Mouse (Mus musculus) heart, adult 18-20 months (tissue): Measurements from ENCODE around the gene Ppp1r1c. TPM values are rescaled to one million over a fixed set of nuclear protein-coding genes. Genes with fewer than 3 reads are reported as not detected.
A peak's percentile ranks its signal among the peaks of the same experiment; 100 is the strongest.

Experiments
- DNase-seq, 2 experiments: peaks; one replicate each; pipeline ENCODE4 v3.0.0; 2021 to 2022; ENCODE audit warnings: mixed read lengths in 1 of 2
- long read RNA-seq, 2 experiments: library from polyadenylated mRNA; stranded (forward); transcript quantifications; one replicate each; pipeline ENCODE4 v2.0.0; 2021
- total RNA-seq, 2 experiments: library from RNA; stranded (reverse); gene quantifications; 2 replicates each; pipeline ENCODE4 v1.2.3; 2021

Ppp1r1c gene
- total RNA-seq, result 1 to 10 TPM in 1 of 2 experiments, under 1 TPM in 1; 0.51 to 1.1 TPM
- long read RNA-seq, experiment 1, partial matches to known transcripts, result 0 of 1 reads
- long read RNA-seq, experiment 1, other reads (novel, unspliced or antisense), result 0 of 1 reads
- long read RNA-seq, experiment 2, result 0 reads

DNA sequence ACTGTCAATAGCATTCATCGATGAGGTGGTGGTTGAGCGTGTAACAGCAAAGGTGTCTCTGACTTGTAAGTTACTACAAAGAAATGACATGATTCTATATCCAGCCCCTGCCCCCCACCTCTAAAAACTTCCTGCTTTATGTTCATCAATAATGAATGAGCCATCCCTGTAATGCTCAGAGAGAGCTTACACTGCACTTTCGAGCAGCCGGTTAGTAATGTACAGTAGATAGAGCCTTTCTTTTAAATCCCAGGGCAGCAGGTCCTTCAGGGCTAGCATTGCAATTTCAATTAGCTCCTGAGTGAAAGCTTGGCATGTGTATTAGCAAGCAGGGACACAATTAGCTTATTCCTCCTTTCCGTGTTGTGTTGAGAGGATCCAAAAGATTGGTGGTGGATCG lies at the start of gene Ppp1r1c:
Ppp1r1c (plus strand) TSS at position 206 of the 400 bp plus-strand sequence.
- no peak for DNase-seq

DNA sequence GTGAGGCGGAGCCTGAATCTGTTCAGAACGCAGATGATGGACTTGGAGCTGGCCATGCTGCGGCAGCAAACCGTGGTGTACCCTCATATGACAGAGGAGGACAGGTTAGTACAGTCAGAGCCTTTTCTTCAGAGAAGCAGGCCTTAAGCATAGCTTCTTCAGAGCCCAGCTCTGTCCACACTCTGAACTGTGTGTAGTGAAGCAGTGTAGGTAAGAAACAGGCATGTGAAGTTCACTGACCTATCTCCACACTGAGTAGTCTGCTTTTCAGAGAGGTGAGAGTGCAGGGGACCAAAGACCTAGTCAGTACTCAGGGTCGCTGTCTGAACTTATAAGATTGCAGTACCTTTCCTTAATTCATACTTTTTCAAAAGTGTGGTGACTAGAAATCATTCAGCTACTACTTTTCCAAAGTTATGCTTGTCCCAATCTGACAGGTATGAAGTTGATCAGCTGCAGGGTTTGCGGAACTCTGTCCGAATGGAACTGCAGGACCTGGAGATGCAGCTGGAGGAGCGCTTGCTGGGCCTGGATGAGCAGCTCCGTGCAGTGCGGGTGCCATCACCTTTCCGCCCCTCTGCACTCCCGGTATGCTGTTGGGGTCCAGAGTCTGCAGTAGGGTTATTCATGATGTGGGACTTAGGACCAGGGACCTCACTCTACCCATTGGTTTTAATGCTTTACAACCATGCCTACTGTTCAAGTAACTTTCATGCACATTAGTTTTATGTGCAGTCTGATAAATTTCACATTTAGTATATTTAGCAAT lies 47.0 kb upstream of the Ppp1r1c start:
- no peak for DNase-seq

DNA sequence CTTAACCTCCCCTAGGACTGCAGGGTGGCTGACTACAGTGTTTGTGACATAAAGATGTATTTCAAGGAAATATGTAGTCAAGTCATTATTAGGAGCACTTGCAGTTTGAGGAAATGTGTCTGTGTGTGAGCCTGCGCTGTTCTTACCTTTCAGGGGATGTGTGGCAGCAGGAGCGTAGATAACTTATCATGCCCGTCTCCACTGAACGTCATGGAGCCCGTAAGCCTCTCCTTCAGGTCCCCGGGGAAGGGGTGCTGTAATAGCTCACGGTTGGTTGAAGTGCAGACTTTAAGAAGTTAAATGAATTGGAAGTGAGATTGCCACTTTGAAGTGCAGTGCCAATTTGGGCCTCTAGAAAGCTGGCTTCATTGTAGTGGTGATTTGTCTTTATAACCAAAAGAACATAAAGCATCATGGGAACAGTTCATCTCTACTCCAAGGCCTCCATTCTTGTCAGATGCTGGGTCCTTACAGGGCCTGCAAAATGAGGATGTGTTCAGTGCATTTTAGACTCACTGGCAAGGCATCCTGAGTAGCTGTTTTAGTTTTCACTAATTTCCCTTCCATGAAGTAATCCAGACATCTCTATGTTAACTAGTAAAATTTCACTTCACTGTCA lies 46.0 kb upstream of the Ppp1r1c start:
- DNase-seq, result no peak

DNA sequence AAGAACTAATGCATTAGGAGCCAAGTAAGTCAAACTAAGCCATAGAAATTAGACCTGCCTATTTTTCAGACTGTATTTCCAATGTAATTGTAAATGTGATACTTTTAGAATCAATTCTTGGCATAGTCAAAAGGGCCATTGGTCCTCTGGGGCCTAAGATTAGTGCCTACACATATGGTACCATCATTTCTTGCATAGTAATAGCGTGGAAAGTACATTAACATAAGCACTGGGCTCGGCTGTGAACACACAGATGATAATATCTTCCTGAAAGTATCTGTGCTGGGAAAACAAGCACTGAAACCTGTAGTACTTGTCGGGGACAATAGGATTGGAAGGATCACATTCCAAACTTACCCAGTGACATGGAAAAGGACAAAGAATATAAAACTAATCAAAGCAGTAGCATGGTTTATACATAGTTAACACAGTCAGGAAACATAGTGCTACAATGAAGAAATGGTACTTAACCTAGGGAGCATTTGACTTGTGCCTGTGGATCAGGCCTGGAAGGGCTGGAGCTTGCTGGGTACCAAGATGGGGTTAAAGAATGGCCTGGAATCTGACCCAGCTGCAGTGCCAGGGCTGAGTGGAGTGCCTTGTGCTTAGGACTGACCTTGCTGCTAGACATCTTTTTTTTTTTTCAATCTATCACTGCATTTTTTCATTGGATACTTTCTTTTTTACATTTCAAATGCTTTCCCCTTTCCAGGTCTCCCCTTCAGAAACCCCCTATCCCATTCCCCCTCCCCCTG lies 42.9 kb upstream of the Ppp1r1c start:
- peak; percentile 22 to 26 for DNase-seq

DNA sequence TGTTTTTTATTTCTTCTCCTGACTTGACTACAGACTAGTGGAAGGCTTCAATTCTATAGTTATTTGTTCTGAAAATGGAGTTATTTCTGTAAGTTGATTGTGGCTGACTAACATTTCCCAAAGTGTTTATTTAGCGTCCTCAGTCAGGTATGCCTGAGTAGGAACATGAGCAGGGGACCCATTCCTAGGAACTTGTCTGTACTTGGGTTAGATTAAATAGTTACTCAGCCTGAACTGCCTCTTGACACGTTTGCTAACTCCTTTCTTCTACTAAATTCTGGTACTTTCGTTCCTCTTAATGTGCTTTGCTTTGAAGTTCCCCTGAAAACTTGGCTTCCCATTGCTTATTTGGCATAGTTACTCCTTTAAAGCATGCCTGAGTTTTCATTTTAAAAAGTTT lies 42.1 kb upstream of the Ppp1r1c start:
- DNase-seq, result no peak

DNA sequence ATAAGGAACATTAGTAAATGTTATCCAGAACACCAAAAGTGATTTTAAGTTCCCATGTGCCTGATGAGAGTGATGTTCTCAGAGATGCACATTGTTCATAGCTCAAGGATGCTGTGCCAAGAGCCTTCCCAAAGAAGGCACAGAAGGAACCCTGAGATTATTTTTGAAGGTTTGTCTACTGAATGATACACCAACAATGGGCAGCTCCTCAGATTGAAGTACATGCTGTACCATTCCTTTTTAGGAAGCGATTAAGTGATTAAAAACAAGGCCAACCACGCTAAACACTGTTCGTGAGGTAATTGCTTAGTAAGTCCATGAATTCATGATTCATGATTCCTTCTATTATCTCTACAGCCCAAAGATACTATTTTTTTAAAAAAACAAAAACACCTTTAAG lies 32.3 kb upstream of the Ppp1r1c start:
- no peak for DNase-seq

DNA sequence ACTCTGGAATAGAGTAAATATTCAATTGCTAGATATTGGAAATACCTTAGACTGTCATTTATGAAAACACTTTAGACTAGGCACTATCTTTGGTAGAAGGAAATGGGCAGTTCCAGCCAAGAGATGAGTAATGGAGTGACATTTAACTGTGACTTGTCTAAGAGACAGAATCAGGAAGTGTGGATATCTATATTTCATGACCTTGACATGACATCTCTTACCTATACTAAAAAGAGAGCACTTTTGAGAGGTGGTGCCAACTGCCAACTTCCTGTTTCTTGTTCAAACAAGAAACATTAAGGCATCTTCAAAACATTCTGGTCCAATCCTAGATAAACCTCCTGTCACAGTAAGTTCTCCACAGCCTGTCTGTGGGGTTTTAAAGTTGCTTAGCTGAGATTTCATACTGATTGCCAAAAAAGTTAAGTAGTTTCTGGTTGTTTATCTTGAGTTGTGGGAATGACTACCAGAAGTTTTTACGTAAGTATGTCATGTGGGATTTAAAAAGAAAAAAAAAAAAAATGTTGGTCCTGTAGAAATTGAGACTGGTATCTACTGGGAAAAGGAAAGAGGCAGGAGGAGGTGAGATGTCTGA lies 29.8 kb upstream of the Ppp1r1c start:
- DNase-seq, result no peak

DNA sequence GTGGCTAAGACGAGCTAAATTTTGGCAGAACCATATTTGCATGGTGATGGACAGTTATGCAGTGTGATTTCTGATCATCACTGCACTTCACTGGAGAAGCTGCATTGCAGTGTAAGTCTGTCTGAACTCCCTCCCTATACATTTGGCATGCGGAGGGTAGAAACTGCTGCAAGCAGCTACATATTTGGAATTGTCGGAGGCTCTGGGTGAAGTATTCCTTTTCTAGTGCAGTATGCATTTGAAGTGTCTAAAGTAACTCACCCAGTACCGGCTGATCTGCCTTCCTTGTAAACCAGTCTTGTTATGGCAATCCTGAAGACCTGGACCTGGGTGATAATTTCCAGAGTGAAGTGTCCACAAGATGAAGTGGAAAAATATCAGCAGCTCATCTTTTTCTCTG lies 25.9 kb upstream of the Ppp1r1c start:
- no peak for DNase-seq

DNA sequence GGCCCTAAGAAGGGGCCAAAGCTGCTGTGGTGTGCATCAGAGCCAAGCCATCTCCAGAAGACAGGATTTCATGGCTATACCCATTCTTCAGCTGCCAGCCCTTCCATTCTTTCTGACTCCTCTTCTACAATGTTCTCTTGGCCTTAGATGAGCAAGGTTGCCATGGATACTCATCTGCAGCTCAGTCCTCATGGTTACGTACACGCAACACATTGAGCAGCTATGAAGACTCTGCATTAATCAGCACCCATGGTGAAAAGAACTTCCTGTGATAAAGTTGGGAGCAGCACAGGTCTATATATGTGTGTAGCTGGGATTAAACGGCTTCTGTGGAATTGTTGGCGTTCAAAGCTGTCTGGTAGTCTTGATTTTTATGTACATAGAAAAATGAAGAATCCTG lies 24.3 kb upstream of the Ppp1r1c start:
- no peak for DNase-seq

DNA sequence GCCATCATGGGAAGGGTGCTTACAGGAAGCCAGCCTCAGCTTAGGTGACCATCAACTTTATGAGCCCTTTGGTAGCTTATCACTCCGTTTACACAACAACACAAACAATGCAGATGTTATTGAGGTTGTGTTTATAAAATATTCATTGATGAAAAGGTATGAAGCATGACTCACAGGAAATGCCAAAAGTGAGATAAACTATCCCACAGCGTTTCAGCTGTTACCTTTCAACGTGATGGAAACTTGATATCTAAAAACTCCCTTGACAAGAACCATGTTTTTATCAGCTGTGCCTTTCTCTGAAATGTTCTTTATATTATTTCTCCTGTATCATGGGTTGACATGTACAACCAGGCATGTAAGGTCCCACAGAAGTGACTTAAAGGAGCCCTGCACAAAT lies 16.7 kb upstream of the Ppp1r1c start:
- DNase-seq, result no peak

DNA sequence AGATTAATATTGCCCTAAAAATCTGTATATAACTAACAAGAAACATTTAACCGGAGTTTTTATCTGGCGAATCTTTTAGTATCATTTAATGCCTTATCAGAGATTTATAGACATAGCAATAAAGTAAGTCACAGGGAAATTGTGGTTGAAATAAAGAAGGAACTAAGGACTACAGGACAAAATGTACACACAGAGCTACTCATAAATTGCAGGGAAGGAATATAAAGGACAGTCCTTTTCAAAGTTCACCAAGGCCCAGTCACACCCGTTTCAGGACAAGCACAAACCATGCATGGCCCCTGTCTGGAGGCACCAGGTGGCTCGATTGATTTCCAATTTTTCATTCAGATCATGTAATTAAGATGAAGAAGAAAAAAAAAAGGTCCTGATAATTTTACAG lies 12.4 kb upstream of the Ppp1r1c start:
- DNase-seq, result no peak

DNA sequence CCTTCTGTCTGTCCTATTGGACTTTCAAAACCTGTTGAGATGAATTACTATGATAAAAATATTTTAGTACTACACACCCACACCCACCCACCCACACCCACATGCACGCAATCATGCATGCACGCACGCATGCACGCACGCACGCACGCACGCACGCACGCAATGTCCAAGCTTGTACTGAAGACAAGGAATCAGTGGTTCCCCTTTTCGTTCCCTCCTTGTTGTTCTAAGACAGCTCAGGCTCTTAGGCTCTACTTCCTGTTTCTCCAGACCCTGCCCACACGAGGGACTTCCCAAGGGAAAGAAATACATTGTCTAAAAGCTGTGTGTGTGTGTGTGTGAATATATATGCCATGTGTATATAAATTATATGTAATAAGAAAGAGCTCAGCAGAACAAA lies 11.6 kb upstream of the Ppp1r1c start:
- peak in 1 of 2 experiments; percentile 47 for DNase-seq

DNA sequence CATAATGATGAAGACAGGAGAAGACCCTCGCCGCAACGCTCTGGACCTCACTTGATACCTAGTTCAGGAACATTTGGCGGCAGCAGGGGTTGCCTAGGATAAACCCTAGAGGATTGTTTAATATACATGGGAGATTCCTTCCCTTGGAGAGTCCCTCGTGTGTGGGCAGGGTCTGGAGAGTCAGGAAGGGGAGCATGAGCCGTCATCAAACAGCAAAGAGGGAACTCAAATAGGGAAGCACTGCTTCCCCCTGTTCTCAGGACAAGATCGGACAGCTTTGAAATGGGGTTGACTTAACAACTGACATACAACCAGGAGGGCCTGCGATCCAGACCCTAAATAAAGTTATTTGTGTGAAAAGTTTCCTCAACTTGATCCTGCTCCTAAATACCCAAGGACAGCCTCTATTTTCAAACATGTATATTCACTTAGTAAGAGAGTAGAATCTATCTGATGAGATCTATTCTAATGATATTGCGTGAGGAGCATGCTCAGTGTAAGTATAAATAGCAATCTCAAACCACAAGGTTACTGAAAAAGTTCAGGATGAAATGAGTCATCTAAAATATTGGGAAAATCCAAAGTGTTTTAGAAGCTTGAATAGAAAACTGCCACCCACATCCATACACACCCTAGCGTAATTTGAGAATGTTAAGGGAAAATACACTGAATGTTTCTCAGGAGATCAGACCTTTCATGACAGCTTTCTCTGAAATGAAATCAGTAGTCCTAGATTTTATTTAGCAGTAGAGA lies 10.9 kb upstream of the Ppp1r1c start:
- peak; percentile 18 to 52 for DNase-seq

DNA sequence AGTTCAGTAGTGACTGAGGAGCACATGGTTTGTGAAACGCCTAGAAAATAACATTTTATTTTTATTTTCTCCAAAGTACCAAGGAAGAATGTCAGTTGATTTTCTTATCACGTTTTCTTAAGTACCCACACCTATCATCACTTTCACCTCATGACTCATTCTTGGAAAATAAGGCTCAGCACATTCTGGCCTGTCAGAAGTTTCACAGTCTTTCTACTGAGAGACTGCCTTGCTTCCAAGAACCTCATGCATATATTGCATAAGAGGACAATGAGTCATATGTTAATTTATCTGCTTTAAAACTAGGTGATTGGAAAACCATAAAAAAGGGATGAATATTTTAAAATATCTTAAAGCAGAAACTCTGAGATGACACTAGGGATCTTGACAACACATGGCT lies 9.4 kb upstream of the Ppp1r1c start:
- DNase-seq, result no peak

DNA sequence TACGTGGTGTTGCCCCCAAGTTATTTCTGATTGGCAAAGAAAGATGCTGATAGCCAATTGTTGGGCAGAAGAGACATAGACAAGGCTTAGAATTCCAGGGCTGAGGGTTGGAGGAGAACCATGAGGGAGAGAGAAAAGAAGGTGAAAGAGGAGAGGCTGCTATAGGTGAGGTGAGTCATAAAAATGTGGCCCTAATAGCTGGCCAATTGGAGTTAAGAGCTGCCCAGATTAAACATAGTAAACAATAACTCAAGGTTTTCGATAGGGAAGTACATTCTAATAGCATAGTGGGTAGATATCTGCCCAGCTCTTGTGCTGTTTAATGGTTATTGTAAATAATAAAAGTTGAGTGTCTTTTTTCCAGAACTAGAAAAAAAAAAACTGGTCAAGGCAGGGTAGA lies 2.8 kb upstream of the Ppp1r1c start:
- no peak for DNase-seq

DNA sequence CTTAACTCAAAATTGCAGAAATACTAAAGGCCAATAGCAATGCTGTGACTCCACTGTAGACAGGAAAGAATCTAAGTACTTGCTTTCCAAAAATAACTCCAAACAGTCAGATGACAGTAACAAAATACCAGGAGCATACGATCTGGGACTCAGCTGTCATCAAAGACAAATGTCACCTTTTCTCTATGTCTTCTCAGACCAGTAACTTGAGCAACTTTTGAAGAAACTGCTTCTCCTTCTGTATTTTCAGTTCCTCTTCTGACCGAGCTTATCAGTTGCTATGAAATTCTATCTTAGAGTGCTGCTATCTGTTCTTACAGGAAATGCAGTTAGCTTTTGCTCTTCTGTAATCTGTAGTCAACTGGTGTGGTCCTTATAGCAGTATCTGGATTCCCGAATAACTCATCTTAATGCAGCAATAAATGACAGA lies 6.1 kb downstream of the Ppp1r1c start:
- DNase-seq, result peak; percentile 13 to 17

DNA sequence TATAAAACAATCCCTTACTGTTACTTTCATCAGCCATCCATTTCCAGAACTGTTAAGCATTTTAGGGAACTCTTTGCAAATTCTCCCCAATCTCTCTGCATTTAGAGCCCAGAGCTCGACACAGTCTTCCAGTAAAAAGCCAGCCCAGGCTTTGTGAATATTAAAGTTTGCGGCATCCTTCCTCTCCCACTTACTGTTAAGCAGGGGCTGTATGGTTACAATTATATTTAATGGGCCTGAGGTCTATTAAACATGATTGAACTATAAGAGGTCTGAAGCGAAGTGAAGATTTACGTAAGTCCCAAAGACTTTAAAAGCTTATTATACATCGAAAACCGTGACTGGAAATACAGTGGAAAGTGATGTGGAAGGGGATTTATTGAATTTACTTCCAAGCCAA lies 7.2 kb downstream of the Ppp1r1c start:
- no peak for DNase-seq

DNA sequence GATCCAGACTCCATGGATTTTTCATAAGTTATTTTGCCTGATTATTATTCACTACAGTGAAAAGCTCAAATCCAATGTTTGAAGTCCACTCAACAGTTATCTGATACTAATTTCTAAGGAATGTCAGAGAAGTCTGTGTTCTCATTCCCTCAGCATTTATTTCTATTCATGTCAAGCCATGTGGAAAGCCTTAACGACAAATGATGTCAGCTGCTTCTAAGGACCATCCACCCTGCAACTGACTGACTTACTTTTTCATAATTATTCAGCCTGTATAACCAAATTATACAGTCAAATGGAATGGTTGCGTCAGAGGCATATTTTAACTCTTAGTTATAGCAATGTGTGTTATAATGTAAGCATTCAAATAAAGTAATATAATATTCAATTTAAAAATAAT lies 8.3 kb downstream of the Ppp1r1c start:
- DNase-seq, result no peak

DNA sequence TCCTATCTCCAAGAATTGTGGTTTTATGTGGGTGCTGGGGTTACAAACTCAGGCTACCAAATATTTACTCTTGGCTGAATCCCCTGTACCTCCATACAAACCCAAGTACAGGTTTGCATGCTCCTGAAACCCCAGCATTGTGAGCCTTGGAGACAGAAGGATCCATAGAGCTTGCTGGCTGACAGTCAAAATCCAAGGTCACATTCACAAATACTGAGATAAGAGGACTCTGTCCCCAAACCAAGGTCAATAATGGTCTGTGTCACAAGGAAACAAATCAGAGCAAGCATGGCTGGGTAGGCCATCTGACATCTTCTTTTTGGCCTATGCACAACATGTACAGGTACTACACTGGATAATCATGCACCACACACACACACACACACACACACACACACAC lies 10.3 kb downstream of the Ppp1r1c start:
- DNase-seq, result no peak

DNA sequence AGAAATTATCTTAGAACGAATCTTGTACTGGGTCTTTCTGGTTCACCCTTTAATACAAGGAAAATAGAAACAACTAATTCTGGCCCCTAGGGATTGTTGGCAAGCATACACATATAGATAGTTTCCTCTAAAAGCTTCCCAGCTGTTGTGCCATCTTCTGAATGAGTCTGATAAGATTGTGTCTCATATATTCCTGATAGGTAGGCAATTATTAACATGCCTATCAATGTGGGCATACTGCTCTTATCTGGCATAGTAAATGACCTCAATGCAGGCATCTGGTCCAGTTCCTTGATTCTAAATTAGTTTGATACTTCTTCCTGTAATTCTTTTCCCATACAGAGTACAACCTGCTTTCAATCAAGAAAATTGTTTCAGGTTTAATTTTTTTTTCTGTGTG lies 14.8 kb downstream of the Ppp1r1c start:
- DNase-seq, result no peak

DNA sequence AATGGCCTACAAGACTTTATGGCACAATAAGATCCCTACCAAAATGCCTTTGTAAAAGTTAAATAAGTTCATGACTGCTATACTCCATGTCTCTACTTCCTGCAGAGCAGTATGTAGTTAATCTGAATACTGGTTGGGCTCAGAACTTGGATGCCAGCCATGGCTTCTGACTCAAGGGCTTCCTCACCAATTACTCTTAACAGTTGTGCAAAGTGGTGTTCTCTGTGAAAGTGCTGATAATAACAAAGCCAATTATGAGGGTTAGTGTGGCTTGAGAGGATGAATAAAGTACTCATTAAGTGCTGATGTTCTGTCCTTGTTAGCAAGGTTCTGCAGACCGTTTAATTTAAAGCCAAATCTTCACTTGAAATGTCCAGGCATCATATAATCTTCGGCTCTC lies 31.4 kb downstream of the Ppp1r1c start:
- DNase-seq, result peak; percentile 22 to 26

DNA sequence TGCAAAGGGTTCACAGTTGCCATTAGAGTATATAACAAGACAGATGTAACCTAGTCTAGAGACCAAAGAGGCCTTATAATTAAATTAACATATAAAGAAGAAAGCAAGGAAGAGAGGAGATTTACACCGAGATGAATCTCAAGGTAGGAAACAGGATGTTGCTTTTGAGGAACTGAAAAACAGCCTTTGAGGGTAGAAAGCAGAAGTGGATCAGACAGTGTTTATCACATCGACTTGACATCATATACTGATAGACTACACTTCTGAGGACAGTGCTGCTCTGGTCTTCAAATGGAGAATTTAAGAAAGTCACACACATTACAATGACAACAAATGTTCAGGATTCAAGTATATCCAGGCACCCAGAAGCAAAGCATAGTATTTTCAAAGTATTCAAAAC lies 34.4 kb downstream of the Ppp1r1c start:
- DNase-seq, result no peak
